Mouse (Mus musculus): ENCODE measurements around the gene Snd1. TPM values are rescaled to one million over a fixed set of nuclear protein-coding genes. Genes with fewer than 3 reads are reported as not detected.

The Snd1 gene
- polyA plus RNA-seq, 1 experiment from 2014 or later = 138 TPM

DNA sequence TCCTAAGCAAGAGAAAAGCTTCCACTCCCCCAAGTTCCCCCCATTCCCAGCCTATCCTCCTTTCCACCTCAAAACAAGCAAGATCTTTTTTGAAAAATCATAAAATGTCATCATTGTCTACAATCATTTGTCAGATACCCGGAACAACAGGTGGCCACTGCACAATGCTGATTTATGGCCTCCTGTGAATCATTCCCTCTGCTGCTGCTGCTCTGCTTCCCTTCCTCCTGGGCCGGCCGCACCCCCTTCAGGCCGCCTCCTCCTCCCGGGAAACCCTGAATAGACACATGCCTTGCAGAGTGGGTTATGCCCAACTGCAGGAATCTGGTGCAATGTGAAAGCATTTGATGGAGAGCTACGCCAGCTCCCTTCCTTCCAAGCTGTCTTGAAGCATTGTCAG is 353.7 kb downstream of the Snd1 start:
- WGBS = 44% methylated on average over 6 of the region's 6 CpGs
- no peaks in the 10 kb centered on the region for H3K9me3 ChIP-seq (replicated peaks)
- no peak overlapping the region for H3K27ac ChIP-seq
- H3K27me3 ChIP-seq (ENCODE audit: low read depth, poor library complexity, severe bottlenecking) = peaks cover 48% of the 10 kb centered on the region
- H3K4me3 ChIP-seq = no peak overlapping the region
- peaks cover 25% of the 10 kb centered on the region for H3K4me1 ChIP-seq
- no peak for DNase-seq (ENCODE audit: low spot score)
- peaks cover 9% of the 10 kb centered on the region for H3K36me3 ChIP-seq

DNA sequence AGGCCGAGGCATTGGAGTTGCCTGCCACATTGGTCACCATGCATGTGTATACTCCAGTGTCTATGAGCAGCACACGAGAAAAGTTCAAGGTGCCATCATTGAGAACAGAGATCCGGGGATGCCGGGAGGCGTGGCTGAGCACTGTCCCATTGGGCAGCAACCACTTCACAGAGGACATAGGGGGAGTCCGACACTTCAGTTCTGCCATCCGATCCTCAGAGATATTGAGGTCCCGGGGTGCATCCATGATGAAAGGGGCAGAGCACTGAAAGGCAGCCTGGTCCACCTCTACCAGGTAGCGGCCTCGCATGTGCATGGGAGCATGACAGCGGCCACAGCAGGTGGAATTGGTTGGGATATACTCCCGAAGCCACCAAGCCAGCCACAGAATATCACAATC is 355.4 kb downstream of the Snd1 start:
- DNase-seq (ENCODE audit: low spot score) = no peak
- no peak overlapping the region for H3K27ac ChIP-seq
- peaks cover 9% of the 10 kb centered on the region for H3K36me3 ChIP-seq
- H3K4me1 ChIP-seq = peaks cover 30% of the 10 kb centered on the region
- H3K4me3 ChIP-seq = no peak overlapping the region
- H3K9me3 ChIP-seq (replicated peaks) = no peaks in the 10 kb centered on the region
- H3K27me3 ChIP-seq (ENCODE audit: low read depth, poor library complexity, severe bottlenecking) = peaks cover 64% of the 10 kb centered on the region
- 94% methylated on average over 12 of the region's 12 CpGs for WGBS

- Histone ChIP-seq H3K27me3 (ENCODE audit: low read depth, poor library complexity, severe bottlenecking) (peaks cover 70% of the 10 kb centered on the region), H3K4me3 (peak within 1 kb of the TSS; percentile 72), H3K36me3 (peaks cover 9% of the 10 kb centered on the region), H3K4me1 (peaks cover 30% of the 10 kb centered on the region), H3K9me3 (replicated peaks) (no peaks in the 10 kb centered on the region), H3K27ac (peak within 1 kb of the TSS; percentile 72)
- WGBS = 20% methylated on average over 27 of the region's 27 CpGs
- DNase-seq (ENCODE audit: low spot score) = peak; percentile 40
Measured at GRCm38 (mm10) chr6:28831011-28831853, 356.3 kb downstream of the Snd1 start, which contains the start of gene Lrrc4. TSS of gene Lrrc4 (minus strand) at chr6:28831747.

DNA sequence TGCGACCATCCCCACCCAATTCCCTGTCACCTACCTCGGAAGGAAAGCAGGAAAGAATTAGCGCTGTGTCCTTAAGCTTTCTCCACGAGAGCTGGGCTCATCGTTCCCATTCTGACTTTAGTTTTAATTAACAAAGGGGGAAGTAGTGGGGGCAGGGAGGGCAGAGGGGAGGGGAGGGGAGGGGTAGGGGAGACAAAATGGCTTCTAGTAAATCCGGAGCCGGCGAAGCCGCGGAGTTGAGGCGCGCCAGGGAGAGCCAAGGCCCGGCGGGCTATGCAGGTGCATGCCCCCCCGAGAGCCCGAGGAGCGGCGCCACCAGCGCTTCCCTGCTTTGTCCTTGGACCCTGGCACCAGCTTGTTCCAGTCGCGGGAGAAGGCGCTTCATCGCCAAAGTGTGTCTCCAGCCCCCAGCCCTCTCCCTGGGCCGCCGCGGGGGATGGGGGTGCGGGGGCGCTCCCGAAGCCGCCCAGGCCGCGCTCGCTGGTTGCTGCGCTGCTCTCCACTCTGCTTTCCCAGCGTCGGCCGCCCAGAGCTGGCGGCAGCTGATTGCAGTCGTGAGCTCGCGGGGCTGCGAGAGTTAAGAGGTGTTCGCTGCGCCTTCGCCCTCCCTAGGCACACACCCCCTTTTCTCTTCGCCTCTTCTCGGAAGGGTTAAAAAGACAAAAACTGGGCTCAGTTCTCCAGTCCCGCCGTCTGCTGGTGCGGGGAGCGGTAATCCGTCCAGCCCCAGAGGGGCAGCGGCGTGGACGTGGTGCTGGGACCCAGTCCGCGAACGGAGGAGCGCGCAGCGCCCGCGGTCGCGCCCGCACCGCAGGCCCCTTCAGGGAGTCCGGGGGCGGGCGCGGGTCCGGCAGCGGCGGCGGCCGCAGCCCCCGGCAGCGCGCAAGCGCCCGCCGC is 357.2 kb downstream of the Snd1 start:
- Histone ChIP-seq H3K27ac (peak overlapping the region; percentile 72), H3K9me3 (replicated peaks) (no peaks in the 10 kb centered on the region), H3K4me3 (peak overlapping the region; percentile 72), H3K27me3 (ENCODE audit: low read depth, poor library complexity, severe bottlenecking) (peaks cover 70% of the 10 kb centered on the region), H3K4me1 (peaks cover 30% of the 10 kb centered on the region), H3K36me3 (peaks cover 9% of the 10 kb centered on the region)
- under 1% methylated on average over 82 of the region's 82 CpGs for WGBS
- peak; percentile 69 for DNase-seq (ENCODE audit: low spot score)

DNA sequence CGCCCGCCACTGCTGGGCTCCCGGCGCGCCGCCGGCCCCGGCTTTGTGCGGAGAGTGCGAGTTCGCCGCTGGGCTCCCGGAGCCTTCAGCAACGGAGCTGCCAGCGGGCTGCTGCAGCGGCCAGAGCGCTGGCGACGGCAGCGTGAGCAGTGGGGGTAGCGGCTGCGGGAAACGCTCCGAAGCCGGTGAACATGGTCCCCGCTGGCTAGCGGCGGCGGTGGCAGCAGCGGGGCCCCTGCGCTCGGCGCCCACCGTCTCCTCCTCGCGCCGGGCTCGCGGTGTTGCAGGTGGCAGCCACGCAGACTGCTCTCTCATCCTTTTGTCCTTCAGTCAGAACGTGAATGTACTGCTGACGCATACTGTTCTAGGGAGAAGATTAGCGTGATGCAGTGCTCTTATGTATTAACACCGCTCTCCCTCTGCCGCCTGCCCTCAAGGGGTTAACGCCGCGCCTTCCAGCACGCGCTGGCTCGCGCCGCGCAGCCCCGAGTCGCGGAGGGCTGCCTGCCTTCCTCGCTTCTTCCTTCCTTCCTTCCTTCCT is 357.9 kb downstream of the Snd1 start:
- peak overlapping the region; percentile 72 for H3K4me3 ChIP-seq
- peaks cover 70% of the 10 kb centered on the region for H3K27me3 ChIP-seq (ENCODE audit: low read depth, poor library complexity, severe bottlenecking)
- H3K9me3 ChIP-seq (replicated peaks) = no peaks in the 10 kb centered on the region
- H3K4me1 ChIP-seq = peaks cover 30% of the 10 kb centered on the region
- WGBS = under 1% methylated on average over 58 of the region's 58 CpGs
- peaks cover 9% of the 10 kb centered on the region for H3K36me3 ChIP-seq
- peak; percentile 77 for DNase-seq (ENCODE audit: low spot score)
- peak overlapping the region; percentile 72 for H3K27ac ChIP-seq

- Histone ChIP-seq H3K27ac (no peak overlapping the region), H3K9me3 (replicated peaks) (no peaks in the 10 kb centered on the region), H3K4me1 (peaks cover 30% of the 10 kb centered on the region), H3K4me3 (peak overlapping the region; percentile 72), H3K27me3 (ENCODE audit: low read depth, poor library complexity, severe bottlenecking) (peaks cover 68% of the 10 kb centered on the region), H3K36me3 (peaks cover 9% of the 10 kb centered on the region)
- under 1% methylated on average over 42 of the region's 43 CpGs for WGBS
- peak; percentile 66 for DNase-seq (ENCODE audit: low spot score)
Measured at GRCm38 (mm10) chr6:28833380-28833822, 358.5 kb downstream of the Snd1 start.

DNA sequence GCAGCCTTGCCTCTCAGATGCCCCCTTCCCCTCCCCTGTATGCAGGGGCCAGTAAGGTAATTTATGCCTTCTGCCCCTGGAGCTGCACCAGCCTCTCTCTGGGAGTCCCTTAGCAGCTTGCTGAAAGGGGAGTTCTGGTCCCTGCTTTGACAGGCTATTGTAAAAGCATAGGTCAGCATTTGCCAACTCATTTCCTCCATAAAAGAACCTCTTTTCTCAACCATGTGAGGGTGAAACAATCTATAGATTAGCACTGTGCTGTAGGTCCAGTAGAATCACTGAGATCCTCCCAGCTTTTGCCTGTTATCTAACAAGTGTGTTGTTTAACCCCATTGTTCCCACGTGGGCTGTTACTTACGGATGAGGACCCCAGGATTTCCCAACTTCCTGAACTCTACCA is 359.1 kb downstream of the Snd1 start:
- Histone ChIP-seq H3K4me1 (peaks cover 30% of the 10 kb centered on the region), H3K9me3 (replicated peaks) (no peaks in the 10 kb centered on the region), H3K36me3 (peaks cover 9% of the 10 kb centered on the region), H3K27me3 (ENCODE audit: low read depth, poor library complexity, severe bottlenecking) (peaks cover 62% of the 10 kb centered on the region), H3K4me3 (peak overlapping the region; percentile 72; the same call in 1 of the 2 replicates), H3K27ac (no peak overlapping the region)
- no peak for DNase-seq (ENCODE audit: low spot score)
- WGBS = 46% methylated on average over 2 of the region's 2 CpGs

- H3K4me1 ChIP-seq = peaks cover 25% of the 10 kb centered on the region
- DNase-seq (ENCODE audit: low spot score) = no peak
- peaks cover 40% of the 10 kb centered on the region for H3K27me3 ChIP-seq (ENCODE audit: low read depth, poor library complexity, severe bottlenecking)
- H3K4me3 ChIP-seq = no peak overlapping the region
- no peaks in the 10 kb centered on the region for H3K36me3 ChIP-seq
- H3K27ac ChIP-seq = no peak overlapping the region
- no peaks in the 10 kb centered on the region for H3K9me3 ChIP-seq (replicated peaks)
Measured at GRCm38 (mm10) chr6:28836600-28836999, 361.7 kb downstream of the Snd1 start.

GRCm38 (mm10) chr6:28841569-28841968 is 366.6 kb downstream of the Snd1 start:
- WGBS = 90% methylated on average over 3 of the region's 3 CpGs
- Histone ChIP-seq H3K27ac (no peak overlapping the region), H3K4me1 (peaks cover 9% of the 10 kb centered on the region), H3K4me3 (no peak overlapping the region), H3K36me3 (no peaks in the 10 kb centered on the region), H3K27me3 (ENCODE audit: low read depth, poor library complexity, severe bottlenecking) (no peaks in the 10 kb centered on the region), H3K9me3 (replicated peaks) (no peaks in the 10 kb centered on the region)
- DNase-seq (ENCODE audit: low spot score) = no peak

DNA sequence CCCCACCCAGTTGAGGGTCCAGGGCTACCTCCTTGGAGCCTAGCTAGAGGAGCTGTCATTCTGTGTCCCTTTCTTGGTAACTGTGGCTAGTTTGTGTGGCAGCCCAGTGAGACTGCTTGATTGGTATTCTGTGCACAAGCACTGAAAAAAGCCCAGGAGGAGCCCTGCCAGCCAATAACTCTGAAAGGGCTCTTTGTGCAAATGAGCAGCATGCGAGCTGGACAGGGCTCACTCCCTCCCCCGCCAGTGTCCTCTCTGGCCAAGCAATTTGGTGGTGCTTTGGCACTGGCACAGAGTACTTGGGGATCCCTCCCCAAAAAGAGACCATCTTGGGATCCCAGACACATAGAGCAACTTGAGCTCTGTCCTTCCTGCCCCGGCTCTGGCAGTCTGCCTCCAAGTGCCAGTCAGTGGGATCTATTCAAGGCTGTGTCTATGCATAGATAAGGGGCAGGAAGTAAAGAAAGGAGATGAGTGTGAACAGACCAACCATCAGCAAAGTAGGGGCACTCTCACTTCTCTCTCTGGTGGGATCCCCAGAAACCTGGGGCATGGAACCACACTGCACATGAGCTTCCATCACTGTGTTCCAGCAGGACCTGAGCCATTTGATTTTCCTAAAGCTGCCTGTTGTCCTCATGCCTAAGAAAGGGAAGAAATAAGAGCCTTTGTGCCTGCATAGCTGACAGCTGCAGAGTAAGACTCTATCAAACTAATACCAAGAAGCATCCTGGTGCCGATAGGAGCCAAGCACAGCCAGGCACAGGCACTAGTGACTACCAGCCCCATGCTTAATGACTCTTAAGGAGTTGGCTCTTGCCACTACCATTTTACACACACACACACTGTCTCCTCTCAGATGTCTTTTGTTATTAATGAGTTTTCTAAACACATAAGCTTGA is 367.7 kb downstream of the Snd1 start:
- H3K4me3 ChIP-seq = no peak overlapping the region
- H3K9me3 ChIP-seq (replicated peaks) = no peaks in the 10 kb centered on the region
- no peak overlapping the region for H3K27ac ChIP-seq
- H3K36me3 ChIP-seq = no peaks in the 10 kb centered on the region
- 81% methylated on average over 4 of the region's 4 CpGs for WGBS
- H3K4me1 ChIP-seq = peaks cover 19% of the 10 kb centered on the region
- H3K27me3 ChIP-seq (ENCODE audit: low read depth, poor library complexity, severe bottlenecking) = no peaks in the 10 kb centered on the region
- DNase-seq (ENCODE audit: low spot score) = no peak

DNA sequence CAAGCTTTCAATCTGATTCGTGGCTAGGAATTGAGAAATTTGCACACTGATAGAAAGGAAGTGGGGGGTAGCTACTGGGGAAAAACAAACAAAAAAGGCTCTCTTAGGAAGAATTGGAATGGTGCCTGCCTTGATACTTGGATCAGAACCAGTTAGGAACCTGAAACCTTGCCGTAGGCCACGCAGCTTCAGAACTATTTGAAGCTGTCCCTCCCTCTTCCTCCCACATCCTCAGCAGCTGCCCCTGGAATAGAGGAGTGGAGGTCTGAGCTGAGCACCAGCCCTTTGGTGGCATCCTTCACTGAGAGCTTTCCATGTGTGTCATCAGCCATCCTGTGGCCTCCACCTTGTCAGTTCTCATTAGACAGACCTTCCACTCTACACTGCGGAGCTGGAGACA is 370.7 kb downstream of the Snd1 start:
- DNase-seq (ENCODE audit: low spot score) = no peak
- Histone ChIP-seq H3K27me3 (ENCODE audit: low read depth, poor library complexity, severe bottlenecking) (no peaks in the 10 kb centered on the region), H3K4me1 (peaks cover 43% of the 10 kb centered on the region), H3K4me3 (no peak overlapping the region), H3K36me3 (no peaks in the 10 kb centered on the region), H3K9me3 (replicated peaks) (no peaks in the 10 kb centered on the region), H3K27ac (no peak overlapping the region)
- WGBS = 74% methylated on average over 4 of the region's 4 CpGs

DNA sequence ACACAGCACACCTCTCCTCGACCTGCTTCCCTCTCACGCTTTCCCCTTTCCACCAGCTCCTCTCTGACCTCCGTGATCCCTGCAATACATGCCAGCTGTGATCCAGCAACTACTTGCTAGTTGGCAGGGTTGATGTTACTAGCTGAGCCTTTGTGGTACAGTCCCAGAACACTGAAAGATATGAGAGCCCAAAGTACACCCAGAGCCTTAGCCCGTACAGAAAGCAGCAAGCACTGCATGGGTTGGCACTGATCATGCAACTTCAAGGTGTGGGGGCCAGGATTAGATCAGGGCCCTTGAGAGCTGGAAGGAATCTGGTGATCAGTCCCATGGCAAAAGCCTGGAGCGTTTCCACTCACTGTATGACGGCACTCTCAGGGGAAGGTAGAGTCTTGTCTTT is 372.7 kb downstream of the Snd1 start:
- Histone ChIP-seq H3K27ac (peak overlapping the region; percentile 72), H3K9me3 (replicated peaks) (no peaks in the 10 kb centered on the region), H3K36me3 (no peaks in the 10 kb centered on the region), H3K27me3 (ENCODE audit: low read depth, poor library complexity, severe bottlenecking) (peaks cover 7% of the 10 kb centered on the region; the same call in 1 of the 2 replicates), H3K4me1 (peaks cover 42% of the 10 kb centered on the region), H3K4me3 (no peak overlapping the region)
- DNase-seq (ENCODE audit: low spot score) = no peak
- WGBS = 48% methylated on average over 6 of the region's 6 CpGs
